Mouse (Mus musculus): Measurements from ENCODE around the gene St6gal1.

The St6gal1 gene

GRCm38 (mm10) chr16:23250556-23251444 lies 26.3 kb downstream of the St6gal1 start:
- DNase-seq (ENCODE audit: low spot score in 2 of 2) = no peak

DNA sequence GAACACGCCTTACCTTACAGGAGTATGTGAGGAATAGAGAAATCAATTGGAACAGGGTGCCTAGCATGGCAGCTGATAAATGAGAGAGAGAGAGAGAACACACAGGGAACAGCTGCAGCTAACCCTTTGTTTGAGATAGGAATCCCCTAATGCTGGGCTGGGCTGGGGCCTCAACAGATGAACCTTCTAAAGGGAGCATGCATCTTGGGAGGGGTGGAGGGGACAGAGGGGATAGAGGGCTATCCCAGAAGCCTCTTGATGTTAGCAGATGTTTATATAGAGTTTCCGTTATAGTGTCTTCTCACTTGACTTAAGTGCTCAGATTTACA lies 26.9 kb downstream of the St6gal1 start:
- DNase-seq (ENCODE audit: low spot score in 2 of 2) = no peak

- DNase-seq (ENCODE audit: low spot score in 2 of 2) = no peak
Observed at GRCm38 (mm10) chr16:23253620-23254019, 29.1 kb downstream of the St6gal1 start.

DNA sequence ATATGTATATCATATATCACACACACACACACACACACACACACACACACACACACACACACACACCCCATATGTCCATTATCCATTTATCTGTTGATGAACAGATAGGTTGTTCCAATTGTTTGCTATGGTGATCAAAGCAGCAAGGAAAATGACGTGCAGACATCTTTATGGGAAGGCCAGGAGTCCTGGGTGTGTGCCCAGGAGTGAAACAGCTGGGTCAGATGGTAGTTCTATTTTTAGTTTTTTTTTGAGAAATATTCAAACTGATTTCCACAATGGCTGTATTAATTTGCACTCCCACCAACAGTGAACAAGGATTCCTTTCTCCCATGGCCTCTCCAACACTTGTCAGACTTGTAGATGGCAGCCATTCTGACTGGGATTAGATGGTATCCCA lies 29.5 kb downstream of the St6gal1 start:
- DNase-seq (ENCODE audit: low spot score in 2 of 2) = no peak

DNA sequence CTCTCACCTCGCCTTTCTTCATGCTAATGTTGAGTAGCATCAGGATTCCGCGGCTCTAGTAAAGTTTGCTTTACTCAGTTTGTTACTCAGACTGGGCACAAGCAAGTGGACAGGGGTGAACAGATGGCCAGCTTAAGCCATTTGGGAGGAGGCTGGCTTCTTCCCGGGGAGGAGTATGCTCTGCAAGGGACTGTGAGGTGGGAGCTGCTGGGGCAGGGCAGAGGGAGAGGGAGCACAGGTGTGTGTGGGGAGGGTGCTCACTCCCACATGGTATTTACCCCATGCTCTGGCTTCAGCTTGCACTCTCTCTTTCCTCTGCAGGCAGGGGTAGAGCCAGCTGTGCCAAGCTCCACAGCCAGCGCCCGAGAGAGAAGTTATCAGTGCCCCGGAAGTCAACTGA lies 32.1 kb downstream of the St6gal1 start:
- DNase-seq (ENCODE audit: low spot score in 2 of 2) = no peak

DNA sequence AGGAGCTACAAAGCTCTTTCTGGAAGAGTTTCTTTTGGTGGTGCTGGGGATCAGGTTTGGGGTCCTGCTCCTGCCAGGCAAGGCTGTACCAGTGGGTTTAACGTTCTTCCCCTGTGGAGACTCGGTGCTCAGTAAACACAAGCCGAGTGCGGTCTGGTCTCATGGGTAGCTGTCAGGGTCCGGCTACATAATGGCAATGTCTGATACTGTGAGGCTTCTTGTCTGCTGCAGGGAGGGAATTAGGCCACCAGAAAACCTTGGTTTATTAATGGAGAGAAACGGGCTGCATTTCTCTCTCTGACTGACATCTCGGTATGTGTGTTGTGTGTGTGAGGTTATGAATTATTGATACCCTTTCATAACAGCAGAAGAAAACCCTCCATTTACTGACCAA lies 33.9 kb downstream of the St6gal1 start:
- no peak for DNase-seq (ENCODE audit: low spot score in 2 of 2)

DNA sequence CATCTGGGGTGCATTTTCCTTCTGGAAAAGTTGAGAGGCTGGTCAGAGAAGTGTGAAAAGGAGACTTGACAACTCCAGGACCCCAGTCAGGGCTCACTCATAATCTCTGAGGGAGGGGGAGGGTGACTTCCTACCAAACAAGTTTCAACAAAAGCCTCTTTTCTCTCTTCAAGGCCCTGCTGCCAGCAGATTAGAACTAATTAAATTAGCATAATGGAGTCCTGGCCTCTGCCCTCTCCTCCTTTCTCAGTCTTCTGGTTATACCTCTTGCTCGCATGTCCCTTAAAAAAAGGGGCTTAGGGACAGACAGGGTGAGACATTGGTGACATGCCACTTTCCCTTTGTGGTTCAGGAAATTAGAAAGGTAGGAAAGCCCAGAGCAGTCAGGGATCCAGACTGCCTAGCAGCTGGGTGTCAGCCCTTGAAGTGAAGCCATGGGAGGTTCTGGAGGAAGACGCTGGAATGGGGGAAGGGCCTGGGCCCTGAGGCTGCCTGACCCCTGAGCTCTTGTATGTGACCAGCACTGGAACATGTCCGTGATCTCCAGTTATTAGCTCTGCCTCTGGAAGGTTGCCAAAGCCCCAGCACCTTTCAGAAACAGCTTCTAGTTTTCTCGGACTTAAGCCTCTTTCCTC lies 34.4 kb downstream of the St6gal1 start:
- no peak for DNase-seq (ENCODE audit: low spot score in 2 of 2)

GRCm38 (mm10) chr16:23259580-23259979 lies 35.0 kb downstream of the St6gal1 start:
- no peak for DNase-seq (ENCODE audit: low spot score in 2 of 2)

GRCm38 (mm10) chr16:23262131-23262768 lies 37.7 kb downstream of the St6gal1 start:
- no peak for DNase-seq (ENCODE audit: low spot score in 2 of 2)

- no peak for DNase-seq (ENCODE audit: low spot score in 2 of 2)
Observed at GRCm38 (mm10) chr16:23262846-23263245, 38.3 kb downstream of the St6gal1 start.

DNA sequence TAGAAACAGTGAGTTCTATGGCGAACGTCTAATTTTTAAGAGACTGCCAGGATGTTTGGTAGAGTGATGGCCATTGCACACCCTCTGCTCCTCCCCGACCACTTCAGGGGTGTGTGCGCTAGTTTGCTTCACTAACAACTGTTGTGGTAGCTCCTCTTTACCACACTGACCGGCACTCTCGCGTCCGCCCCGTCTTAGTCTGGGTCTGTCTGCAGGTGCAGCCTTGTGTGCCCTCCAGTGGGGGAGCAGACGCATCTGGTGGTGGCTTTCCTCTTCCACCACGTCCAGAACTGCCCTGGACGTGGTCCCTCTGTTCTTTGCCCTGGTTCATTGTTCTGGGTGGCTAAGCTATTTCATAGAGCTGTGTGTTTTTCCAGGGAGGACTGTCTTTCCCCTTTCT lies 40.5 kb downstream of the St6gal1 start:
- DNase-seq (ENCODE audit: low spot score in 2 of 2) = no peak

- DNase-seq (ENCODE audit: low spot score in 2 of 2) = no peak
Observed at GRCm38 (mm10) chr16:23265481-23265880, 40.9 kb downstream of the St6gal1 start.

DNA sequence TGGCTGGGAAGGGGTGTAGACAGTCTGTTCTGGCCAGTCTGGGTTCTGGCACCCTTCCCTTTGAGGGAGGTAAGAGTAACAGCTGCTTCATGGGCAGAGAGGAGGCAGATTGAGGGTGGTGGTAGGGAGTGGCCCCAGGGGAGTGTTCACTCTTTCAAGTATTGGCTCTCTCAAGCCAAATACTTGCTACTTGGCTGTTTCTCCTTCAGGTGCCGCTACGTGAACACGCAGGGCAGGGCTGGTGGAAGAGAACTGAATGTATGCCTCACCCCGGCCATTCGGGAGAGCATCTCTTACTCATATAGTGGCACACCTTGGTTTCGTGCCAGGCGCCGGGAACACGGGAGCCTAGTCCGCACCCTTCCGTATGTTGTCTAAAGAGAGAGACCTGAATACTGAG lies 41.8 kb downstream of the St6gal1 start:
- DNase-seq (ENCODE audit: low spot score in 2 of 2) = no peak

DNA sequence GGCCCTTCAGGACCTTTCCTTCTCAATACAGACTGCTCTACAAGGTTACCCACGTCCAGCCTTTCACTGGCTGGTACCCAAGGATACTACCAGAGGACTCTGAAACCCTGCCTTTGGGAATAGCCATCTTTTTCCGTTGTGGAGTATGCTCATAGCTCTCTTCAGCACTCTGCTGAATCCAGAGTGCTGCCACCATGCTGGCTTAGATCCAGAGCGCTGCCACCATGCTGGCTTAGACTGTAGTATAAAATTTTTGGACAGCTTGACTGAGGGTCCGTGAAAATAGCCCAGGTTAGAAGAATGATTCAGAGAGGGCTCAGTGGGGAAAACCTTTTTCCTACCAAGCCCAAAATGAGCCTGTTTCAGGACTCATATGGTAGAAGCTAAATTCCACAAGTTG lies 42.4 kb downstream of the St6gal1 start:
- no peak for DNase-seq (ENCODE audit: low spot score in 2 of 2)

DNA sequence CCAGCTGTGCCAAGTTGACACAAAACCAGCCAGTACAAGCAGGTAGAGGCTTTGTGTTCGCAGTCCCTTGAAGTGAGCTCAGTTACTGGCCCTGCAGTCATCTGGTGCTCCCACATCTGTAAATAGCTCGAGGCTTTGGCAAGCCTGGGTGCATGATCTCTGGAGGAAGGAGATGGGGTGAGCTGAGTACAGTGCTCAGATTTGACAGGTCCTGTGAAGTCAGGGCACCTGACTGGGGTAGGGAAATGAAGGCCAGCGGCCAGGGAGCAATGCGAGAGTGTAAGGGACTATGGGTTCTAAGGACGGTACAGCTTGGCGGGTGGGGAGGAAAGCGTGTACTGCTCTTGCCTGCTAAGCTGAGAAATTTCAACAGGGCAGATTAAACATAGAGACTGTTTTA lies 43.7 kb downstream of the St6gal1 start:
- DNase-seq (ENCODE audit: low spot score in 2 of 2) = no peak

GRCm38 (mm10) chr16:23269056-23269983 lies 44.8 kb downstream of the St6gal1 start:
- no peak for DNase-seq (ENCODE audit: low spot score in 2 of 2)

DNA sequence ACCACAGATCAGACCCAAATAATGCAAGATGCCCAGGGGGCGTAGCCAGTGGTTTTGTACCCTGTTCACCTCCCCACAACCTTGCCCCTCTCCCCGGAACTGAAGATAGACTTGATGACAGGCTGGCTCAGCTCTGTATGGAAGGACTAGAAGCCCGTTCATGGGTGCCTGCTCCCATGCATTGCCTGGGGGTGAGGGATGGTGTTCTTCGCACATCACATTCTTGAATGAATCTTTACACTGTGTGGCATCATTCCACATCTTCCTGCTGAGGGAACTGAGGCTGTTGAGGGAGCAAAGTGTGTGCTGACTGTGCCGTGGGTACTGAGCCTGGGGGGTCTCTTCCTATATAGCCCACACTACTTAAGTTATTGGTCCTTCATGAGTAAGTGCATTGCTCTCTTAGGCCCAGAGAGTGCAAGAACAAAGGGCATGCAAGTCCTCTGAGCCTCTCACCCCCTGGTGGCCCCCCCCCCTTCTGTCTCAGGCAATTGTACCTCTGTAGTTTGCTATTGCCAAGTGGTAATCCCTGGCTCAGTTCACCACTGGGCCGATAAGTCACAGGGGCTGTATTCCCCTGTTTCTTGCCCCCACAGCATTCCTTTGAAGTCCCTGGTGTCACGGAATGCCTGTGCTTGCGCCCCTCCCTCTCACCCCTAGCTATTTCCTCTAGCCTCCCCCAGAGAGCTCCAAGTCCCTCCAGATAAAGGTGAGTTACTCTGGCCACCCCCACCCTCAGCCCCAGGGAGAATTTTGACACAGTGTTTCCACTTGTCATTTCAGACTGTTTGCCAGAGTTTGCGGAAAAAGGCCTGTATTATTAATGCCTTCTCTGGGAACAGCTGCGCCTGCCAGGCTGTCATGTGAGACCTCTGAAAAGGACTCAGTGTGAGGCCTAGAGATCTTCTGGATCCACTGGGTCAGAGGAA lies 45.7 kb downstream of the St6gal1 start:
- no peak for DNase-seq (ENCODE audit: low spot score in 2 of 2)

DNA sequence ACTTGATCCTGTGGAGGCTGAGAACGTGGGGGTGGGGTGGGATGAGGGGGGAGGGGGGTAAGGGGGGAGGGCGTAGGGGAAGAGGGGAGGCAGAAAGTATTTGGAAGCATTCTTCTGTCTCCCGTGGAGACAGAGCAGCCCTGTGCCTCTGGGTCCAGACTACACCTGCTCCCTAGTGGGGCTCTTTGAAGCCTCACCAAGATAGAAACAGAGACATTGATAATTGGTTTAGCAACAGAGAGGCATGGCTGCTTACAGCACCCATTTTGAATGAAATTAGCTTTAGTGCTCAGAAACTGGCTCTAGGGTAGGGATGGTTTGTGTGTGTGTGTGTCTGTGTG lies 46.3 kb downstream of the St6gal1 start:
- no peak for DNase-seq (ENCODE audit: low spot score in 2 of 2)

DNA sequence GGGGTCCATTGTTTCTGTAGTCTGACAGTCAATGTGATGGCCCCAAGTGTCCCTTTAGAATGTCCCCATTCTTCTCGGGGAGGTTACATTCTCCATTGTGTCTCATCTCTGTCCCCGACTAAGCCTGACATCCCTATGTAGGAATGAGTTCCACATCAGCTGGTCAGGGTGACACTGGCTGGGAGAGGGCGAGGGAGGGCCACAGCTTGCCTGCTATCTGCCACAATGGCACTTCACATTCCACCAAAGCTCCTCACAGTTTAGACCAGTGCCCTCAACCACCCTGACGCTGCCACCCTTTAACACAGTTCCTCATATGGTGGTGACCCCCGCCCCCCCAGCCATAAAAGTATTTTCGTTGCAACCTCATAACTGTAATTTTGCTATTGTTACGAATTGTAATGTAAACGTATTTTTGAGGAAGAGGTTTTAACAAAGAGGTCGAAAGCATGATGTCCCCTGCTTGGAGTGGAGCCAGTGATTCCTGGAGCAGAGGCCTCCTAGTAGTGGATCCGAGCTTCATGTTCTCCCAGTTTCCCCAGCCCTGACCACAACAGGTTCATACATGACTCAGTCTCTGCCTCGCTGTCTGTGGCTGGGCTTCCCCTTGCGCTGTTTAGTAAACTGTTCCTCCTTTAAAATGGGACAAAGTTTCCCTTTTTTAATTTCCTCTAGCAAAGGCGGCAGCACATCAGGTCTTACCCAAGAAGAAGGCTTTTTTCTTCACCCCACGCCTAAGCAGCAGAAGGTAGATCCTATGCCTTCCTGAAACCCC lies 47.4 kb downstream of the St6gal1 start:
- DNase-seq (ENCODE audit: low spot score in 2 of 2) = no peak
